Mouse (Mus musculus): ENCODE results near the gene Meioc. TPM values are rescaled to one million over a fixed set of nuclear protein-coding genes. Genes with fewer than 3 reads are reported as not detected.

The Meioc gene
- polyA plus RNA-seq, 1 experiment from 2014 or later, result 0.14 TPM

DNA sequence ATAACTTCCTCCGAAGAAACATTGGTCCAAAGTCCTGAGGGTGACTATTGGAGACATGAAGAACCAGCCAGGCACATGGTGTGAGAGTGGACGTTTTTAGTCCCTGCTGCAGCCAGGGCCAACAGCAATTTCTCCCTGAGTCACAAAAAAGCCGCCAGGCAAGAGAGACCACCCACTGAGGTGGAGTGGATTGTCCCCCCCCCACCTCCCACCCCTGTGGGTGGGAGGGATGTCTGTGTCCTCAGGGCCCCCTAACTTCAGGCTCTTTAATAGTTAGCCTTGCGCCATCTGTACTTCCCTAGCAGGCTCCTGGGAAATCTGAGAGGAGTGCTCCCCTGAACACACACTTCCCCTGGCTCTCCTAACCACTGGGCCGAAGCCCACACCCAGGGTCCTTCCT, 32.3 kb upstream of the Meioc start:
- no peak overlapping the region for H3K9ac ChIP-seq (ENCODE audit: low read length)
- H3K27ac ChIP-seq (ENCODE audit: low read depth, low read length), result no peak overlapping the region
- H3K4me1 ChIP-seq (ENCODE audit: control insufficient read depth, insufficient read depth, low read length), result peaks cover 6% of the 10 kb centered on the region; the same call in 1 of the 2 replicates
- H3K9me3 ChIP-seq (replicated peaks; ENCODE audit: control insufficient read depth, low read length), result no peaks in the 10 kb centered on the region
- H3K27me3 ChIP-seq (replicated peaks; ENCODE audit: control insufficient read depth, insufficient read depth, low read length), result no peaks in the 10 kb centered on the region
- H3K36me3 ChIP-seq (ENCODE audit: control insufficient read depth, insufficient read depth, low read length), result no peaks in the 10 kb centered on the region
- no peak overlapping the region for H3K4me3 ChIP-seq (ENCODE audit: low read depth, low read length)
- H3K4me2 ChIP-seq (ENCODE audit: low read length), result no peak overlapping the region
- 37% methylated on average over 5 of the region's 5 CpGs for WGBS
- no peak for DNase-seq (ENCODE audit: low spot score)
- no peak for ATAC-seq

DNA sequence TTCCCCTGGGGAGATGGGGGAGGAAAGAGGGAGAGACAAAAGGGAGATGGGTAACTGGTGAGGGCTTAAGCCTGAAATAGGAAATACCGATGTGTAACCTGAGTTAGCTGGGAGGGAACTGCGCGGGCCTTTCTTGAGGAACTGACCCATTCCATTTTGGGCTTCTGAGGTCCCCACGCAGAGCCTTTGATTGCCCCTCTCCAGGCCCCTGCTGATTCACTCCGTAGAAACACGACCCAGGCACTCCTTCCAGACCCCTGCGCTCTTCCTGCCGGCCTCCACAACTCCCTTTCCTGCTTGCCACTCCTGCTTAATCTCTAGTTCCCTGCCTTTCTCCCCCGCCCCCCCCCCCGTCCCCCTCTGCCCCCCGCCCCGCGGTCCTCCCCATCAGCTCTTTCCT, 30.8 kb upstream of the Meioc start:
- H3K9ac ChIP-seq (ENCODE audit: low read length), result no peak overlapping the region
- peaks cover 6% of the 10 kb centered on the region; the same call in 1 of the 2 replicates for H3K4me1 ChIP-seq (ENCODE audit: control insufficient read depth, insufficient read depth, low read length)
- no peaks in the 10 kb centered on the region for H3K9me3 ChIP-seq (replicated peaks; ENCODE audit: control insufficient read depth, low read length)
- ATAC-seq (no peak), DNase-seq (ENCODE audit: low spot score) (no peak)
- 11% methylated on average over 11 of the region's 13 CpGs for WGBS
- H3K27me3 ChIP-seq (replicated peaks; ENCODE audit: control insufficient read depth, insufficient read depth, low read length), result no peaks in the 10 kb centered on the region
- H3K27ac ChIP-seq (ENCODE audit: low read depth, low read length), result no peak overlapping the region
- H3K36me3 ChIP-seq (ENCODE audit: control insufficient read depth, insufficient read depth, low read length), result no peaks in the 10 kb centered on the region
- peak overlapping the region; percentile 40 for H3K4me2 ChIP-seq (ENCODE audit: low read length)
- H3K4me3 ChIP-seq (ENCODE audit: low read depth, low read length), result no peak overlapping the region

DNA sequence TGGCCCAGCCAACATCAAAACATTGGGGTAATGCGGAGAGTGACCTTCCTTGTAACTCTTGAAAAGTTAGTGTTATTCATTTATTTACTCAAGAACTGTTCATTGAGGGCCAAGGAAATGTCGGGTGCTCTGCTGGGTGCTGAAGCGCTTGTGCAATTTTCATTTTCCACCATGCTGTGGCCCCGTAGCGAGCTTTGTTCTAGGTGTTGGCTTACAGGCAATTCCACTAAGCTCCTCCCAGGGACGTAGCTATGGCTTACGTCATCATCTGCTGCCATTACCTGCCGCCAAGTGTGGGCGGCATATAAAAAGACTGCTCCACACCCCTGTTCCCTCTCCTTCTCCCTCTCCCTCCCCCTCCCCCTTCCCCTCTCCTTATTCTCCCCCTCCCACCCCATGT, 30.1 kb upstream of the Meioc start:
- WGBS, result 19% methylated on average over 9 of the region's 9 CpGs
- no peaks in the 10 kb centered on the region for H3K36me3 ChIP-seq (ENCODE audit: control insufficient read depth, insufficient read depth, low read length)
- H3K9me3 ChIP-seq (replicated peaks; ENCODE audit: control insufficient read depth, low read length), result no peaks in the 10 kb centered on the region
- peak overlapping the region; percentile 40 for H3K4me2 ChIP-seq (ENCODE audit: low read length)
- peaks cover 6% of the 10 kb centered on the region; the same call in 1 of the 2 replicates for H3K4me1 ChIP-seq (ENCODE audit: control insufficient read depth, insufficient read depth, low read length)
- no peak overlapping the region for H3K27ac ChIP-seq (ENCODE audit: low read depth, low read length)
- no peak overlapping the region for H3K9ac ChIP-seq (ENCODE audit: low read length)
- peak; percentile 34; the same call in 1 of the 2 replicates for ATAC-seq
- peak; percentile 73 for DNase-seq (ENCODE audit: low spot score)
- no peaks in the 10 kb centered on the region for H3K27me3 ChIP-seq (replicated peaks; ENCODE audit: control insufficient read depth, insufficient read depth, low read length)
- peak overlapping the region; percentile 8; the same call in 1 of the 2 replicates for H3K4me3 ChIP-seq (ENCODE audit: low read depth, low read length)

DNA sequence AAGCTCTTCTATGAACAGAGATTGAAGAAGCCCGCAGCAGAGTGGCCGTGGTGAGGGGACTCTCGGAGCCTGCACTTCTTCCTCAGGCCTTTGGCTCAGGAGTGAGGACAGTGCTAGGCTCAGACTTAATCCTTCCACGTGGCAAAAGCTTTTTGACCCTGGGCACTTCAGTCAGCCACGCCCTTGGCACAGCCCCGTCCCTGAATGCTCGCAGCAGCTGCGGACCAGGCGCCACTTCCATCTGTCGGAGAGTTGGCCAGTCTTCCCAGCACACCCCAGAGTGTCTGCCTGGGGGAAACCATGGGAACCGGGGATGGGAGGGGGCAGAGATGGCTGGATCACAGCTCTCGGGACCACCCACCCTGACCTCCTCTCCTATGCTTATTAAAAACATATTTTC, 26.6 kb upstream of the Meioc start:
- Histone ChIP-seq H3K4me3 (ENCODE audit: low read depth, low read length) (no peak overlapping the region), H3K4me1 (ENCODE audit: control insufficient read depth, insufficient read depth, low read length) (peaks cover 6% of the 10 kb centered on the region), H3K27ac (ENCODE audit: low read depth, low read length) (no peak overlapping the region), H3K27me3 (replicated peaks; ENCODE audit: control insufficient read depth, insufficient read depth, low read length) (no peaks in the 10 kb centered on the region), H3K9ac (ENCODE audit: low read length) (no peak overlapping the region), H3K9me3 (replicated peaks; ENCODE audit: control insufficient read depth, low read length) (no peaks in the 10 kb centered on the region), H3K36me3 (ENCODE audit: control insufficient read depth, insufficient read depth, low read length) (no peaks in the 10 kb centered on the region), H3K4me2 (ENCODE audit: low read length) (no peak overlapping the region)
- 45% methylated on average over 12 of the region's 12 CpGs for WGBS
- DNase-seq (ENCODE audit: low spot score), result peak; percentile 33
- ATAC-seq, result 0 out of 2 replicates have a peak, but pooled peaks have one; percentile 32

DNA sequence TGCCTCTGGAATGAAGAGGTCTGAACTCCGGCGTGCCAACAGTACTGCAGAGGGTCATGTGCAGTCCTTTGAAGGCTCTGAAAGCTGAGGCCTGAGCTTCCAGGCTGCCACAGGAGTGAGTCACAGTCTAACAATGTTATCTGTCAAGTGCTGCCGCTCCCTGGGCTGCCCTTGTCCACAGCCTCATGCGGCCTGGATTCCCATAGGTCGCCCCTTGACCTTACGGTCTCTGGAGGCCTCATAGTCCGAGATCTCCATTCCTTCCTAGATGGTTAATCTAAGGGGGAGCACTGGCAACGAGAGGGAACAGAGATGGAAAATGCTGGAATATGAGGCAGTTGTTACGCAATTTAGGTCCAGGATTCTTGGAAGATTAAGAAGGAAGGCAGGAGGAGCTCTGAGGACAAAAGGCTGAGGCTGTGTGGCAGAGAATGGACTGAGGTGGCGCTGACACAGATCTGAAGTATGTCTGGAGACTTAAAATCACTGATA, 19.6 kb upstream of the Meioc start:
- H3K9me3 ChIP-seq (replicated peaks; ENCODE audit: control insufficient read depth, low read length), result no peaks in the 10 kb centered on the region
- H3K4me3 ChIP-seq (ENCODE audit: low read depth, low read length), result no peak overlapping the region
- H3K4me2 ChIP-seq (ENCODE audit: low read length), result no peak overlapping the region
- 76% methylated on average over 10 of the region's 10 CpGs for WGBS
- H3K27me3 ChIP-seq (replicated peaks; ENCODE audit: control insufficient read depth, insufficient read depth, low read length), result no peaks in the 10 kb centered on the region
- no peaks in the 10 kb centered on the region for H3K36me3 ChIP-seq (ENCODE audit: control insufficient read depth, insufficient read depth, low read length)
- DNase-seq (ENCODE audit: low spot score), result no peak
- no peaks in the 10 kb centered on the region; the same call in 1 of the 2 replicates for H3K4me1 ChIP-seq (ENCODE audit: control insufficient read depth, insufficient read depth, low read length)
- ATAC-seq, result no peak
- no peak overlapping the region for H3K27ac ChIP-seq (ENCODE audit: low read depth, low read length)
- H3K9ac ChIP-seq (ENCODE audit: low read length), result no peak overlapping the region

DNA sequence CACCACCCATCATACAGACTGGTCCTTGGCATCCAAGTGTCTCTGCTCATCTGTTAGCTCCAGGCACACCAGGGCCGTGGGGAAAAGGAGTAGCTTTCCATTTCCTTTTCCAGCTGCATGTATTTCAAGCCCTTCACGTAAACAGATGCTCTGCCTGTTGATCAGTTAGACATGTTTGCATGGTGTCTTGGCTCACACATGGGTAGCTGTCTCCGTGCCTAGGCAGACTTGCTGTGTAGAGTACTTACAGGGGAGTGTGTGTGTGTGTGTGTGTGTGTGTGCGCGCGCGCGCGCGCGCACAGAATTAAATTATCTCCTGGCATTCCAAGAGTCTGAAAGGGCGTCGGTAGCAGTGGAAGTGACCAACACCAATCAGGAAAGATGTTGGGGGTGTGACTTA, 17.3 kb upstream of the Meioc start:
- Histone ChIP-seq H3K9ac (ENCODE audit: low read length) (no peak overlapping the region), H3K36me3 (ENCODE audit: control insufficient read depth, insufficient read depth, low read length) (no peaks in the 10 kb centered on the region), H3K27me3 (replicated peaks; ENCODE audit: control insufficient read depth, insufficient read depth, low read length) (no peaks in the 10 kb centered on the region), H3K4me2 (ENCODE audit: low read length) (no peak overlapping the region), H3K9me3 (replicated peaks; ENCODE audit: control insufficient read depth, low read length) (no peaks in the 10 kb centered on the region), H3K4me3 (ENCODE audit: low read depth, low read length) (no peak overlapping the region), H3K4me1 (ENCODE audit: control insufficient read depth, insufficient read depth, low read length) (no peaks in the 10 kb centered on the region), H3K27ac (ENCODE audit: low read depth, low read length) (no peak overlapping the region)
- WGBS, result 88% methylated on average over 13 of the region's 13 CpGs
- DNase-seq (ENCODE audit: low spot score) (no peak), ATAC-seq (no peak)

DNA sequence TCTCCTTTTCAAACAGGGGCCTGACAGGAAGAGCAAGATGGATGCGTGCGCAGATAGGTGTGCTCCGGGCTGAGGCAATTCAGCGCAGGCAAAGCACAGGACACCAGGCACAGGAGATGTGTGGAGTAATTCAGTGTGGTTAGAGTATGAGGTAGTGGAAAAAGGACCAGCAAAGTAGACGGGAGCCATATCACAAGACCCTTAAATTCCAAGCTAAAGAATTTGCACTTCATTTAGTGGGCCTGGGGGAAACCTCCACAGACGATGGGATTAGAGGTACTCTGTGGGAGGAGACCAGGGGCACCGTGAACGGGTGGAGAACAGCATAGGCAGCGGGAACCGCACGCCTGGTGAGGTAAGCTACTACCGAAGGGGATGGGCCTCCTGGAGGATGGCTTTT, 15.6 kb upstream of the Meioc start:
- Histone ChIP-seq H3K27me3 (replicated peaks; ENCODE audit: control insufficient read depth, insufficient read depth, low read length) (no peaks in the 10 kb centered on the region), H3K4me3 (ENCODE audit: low read depth, low read length) (no peak overlapping the region), H3K9ac (ENCODE audit: low read length) (no peak overlapping the region), H3K27ac (ENCODE audit: low read depth, low read length) (no peak overlapping the region), H3K9me3 (replicated peaks; ENCODE audit: control insufficient read depth, low read length) (no peaks in the 10 kb centered on the region), H3K4me1 (ENCODE audit: control insufficient read depth, insufficient read depth, low read length) (no peaks in the 10 kb centered on the region), H3K4me2 (ENCODE audit: low read length) (no peak overlapping the region), H3K36me3 (ENCODE audit: control insufficient read depth, insufficient read depth, low read length) (no peaks in the 10 kb centered on the region)
- ATAC-seq, result no peak
- DNase-seq (ENCODE audit: low spot score), result no peak
- 59% methylated on average over 12 of the region's 12 CpGs for WGBS

DNA sequence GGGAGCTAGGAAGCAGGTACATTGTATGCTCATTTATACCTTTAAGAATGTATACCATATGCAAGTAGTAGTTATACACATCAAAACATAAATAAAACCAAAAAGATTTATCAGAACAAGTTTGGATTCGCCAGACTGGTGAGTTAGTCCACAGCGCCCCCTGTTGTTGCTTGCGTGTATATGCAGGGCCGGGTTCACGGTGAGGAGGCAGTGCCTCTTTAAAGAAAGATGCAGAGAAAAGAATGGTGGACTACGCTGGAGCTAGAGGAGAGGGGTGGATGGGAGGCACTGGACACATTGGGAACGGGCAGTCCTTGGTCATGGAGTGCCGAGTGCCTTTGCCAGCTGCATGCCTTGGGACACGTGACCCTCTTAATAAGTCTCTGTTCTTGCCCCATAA, 12.1 kb upstream of the Meioc start:
- 5% methylated on average over 9 of the region's 9 CpGs for WGBS
- Histone ChIP-seq H3K36me3 (ENCODE audit: control insufficient read depth, insufficient read depth, low read length) (no peaks in the 10 kb centered on the region), H3K9me3 (replicated peaks; ENCODE audit: control insufficient read depth, low read length) (no peaks in the 10 kb centered on the region), H3K9ac (ENCODE audit: low read length) (no peak overlapping the region), H3K4me2 (ENCODE audit: low read length) (no peak overlapping the region), H3K4me1 (ENCODE audit: control insufficient read depth, insufficient read depth, low read length) (no peaks in the 10 kb centered on the region), H3K27ac (ENCODE audit: low read depth, low read length) (no peak overlapping the region), H3K27me3 (replicated peaks; ENCODE audit: control insufficient read depth, insufficient read depth, low read length) (no peaks in the 10 kb centered on the region), H3K4me3 (ENCODE audit: low read depth, low read length) (no peak overlapping the region)
- DNase-seq (ENCODE audit: low spot score) (peak; percentile 85), ATAC-seq (no peak; the same call in 1 of the 2 replicates)

DNA sequence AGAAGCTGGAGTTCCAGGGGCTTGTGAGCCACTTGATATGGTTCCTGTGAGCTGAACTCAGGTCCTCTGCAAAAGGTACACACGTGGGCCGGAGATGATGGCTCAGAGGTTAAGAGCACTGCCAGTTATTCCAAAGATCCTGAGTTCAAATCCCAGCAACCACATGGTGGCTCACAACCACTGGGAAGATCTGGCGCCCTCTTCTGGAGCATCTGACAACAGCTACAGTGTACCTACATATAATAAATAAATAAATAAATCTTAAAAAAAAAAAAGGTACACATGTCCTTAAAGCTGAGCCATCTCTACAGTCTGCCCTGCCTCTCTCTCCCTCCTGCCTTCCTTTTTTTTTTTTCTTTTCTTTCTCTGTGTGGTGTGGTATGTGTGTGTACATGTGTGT, 10.7 kb upstream of the Meioc start:
- H3K4me2 ChIP-seq (ENCODE audit: low read length), result no peak overlapping the region
- H3K27ac ChIP-seq (ENCODE audit: low read depth, low read length), result no peak overlapping the region
- no peaks in the 10 kb centered on the region for H3K9me3 ChIP-seq (replicated peaks; ENCODE audit: control insufficient read depth, low read length)
- no peak overlapping the region for H3K4me3 ChIP-seq (ENCODE audit: low read depth, low read length)
- no peaks in the 10 kb centered on the region for H3K36me3 ChIP-seq (ENCODE audit: control insufficient read depth, insufficient read depth, low read length)
- no peaks in the 10 kb centered on the region for H3K4me1 ChIP-seq (ENCODE audit: control insufficient read depth, insufficient read depth, low read length)
- H3K9ac ChIP-seq (ENCODE audit: low read length), result no peak overlapping the region
- DNase-seq (ENCODE audit: low spot score), result peak; percentile 39
- H3K27me3 ChIP-seq (replicated peaks; ENCODE audit: control insufficient read depth, insufficient read depth, low read length), result no peaks in the 10 kb centered on the region
- WGBS, result 70% methylated on average over 3 of the region's 3 CpGs
- no peak for ATAC-seq

Measured in forebrain, embryonic 14.5 days (tissue).